In the genomic region with DNA sequence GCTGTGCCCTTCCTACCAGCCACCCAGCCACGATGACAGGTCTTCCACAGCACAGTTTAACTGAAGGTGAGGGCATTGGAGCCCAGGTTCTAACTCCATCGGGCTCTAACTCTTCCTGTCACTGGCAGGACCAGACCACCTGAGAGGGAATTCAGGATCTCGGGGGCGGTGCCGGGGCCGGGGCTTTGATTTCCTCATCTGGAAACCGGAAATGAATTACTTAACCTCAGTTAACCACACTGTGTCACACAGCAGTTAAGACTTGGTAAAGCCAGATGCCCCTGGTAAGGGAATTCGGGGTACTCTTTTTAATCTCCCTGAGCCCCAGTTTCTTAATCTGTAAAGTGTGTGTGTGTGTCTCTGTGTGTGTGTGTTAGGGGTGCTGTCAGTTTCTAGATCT, we compare ENCODE assay signal across 14 mouse cellular contexts.
DNase-seq lines count a peak whose midpoint lies in the region; ATAC-seq and TF ChIP-seq lines count a peak whose summit lies in the region.
"Had no signal": no experiment of that assay in that cellular context is flagged by ENCODE, and none has a peak within 500 bp of the region (broad histone marks: within the 10 kb centered on the region; RNA-seq: fewer than 3 reads in every experiment).

No protein-coding gene starts in this region.

- no peak for TF ChIP-seq POLR2A in kidney, adult 2 months (IDR thresholded peaks at IDR 0.05; ENCODE audit: low read depth, low read length)

- H3K36me3 ChIP-seq in kidney, adult 2 months (ENCODE audit: control insufficient read depth, insufficient read depth, low read length), result no peaks in the 10 kb centered on the region
- H3K36me3 ChIP-seq: neural tube, embryonic 15.5 days had no signal

- TF ChIP-seq CTCF in kidney, adult 2 months (conservative IDR thresholded peaks at IDR 0.05; ENCODE audit: insufficient read depth, insufficient read length, low read depth, low read length), result no peak

- H3K4me1 ChIP-seq in kidney, adult 2 months (ENCODE audit: control insufficient read depth, insufficient read depth, low read length), result peaks cover 5% of the 10 kb centered on the region

- DNase-seq in kidney, postnatal 10 days, result peak; percentile 45
- no peak for DNase-seq in kidney, adult 2 months
- peak; percentile 22 for DNase-seq in thymus, postnatal 0 days (ENCODE audit: low spot score)
- DNase-seq in thymus, postnatal 25 days, result no peak
- DNase-seq in ovary, postnatal 14 days (ENCODE audit: low spot score), result no peak
- DNase-seq: cerebellum, adult 9-10 months; gastrocnemius, postnatal 25 days; heart, postnatal 14 days; right cerebral cortex, postnatal 4 days had no signal

- WGBS in kidney, adult 2 months, result 58% methylated on average over 8 of the region's 8 CpGs

- no peak overlapping the region for H3K27ac ChIP-seq in kidney, adult 2 months (ENCODE audit: insufficient read depth, low read depth, low read length)
- H3K27ac ChIP-seq: neural tube, embryonic 15.5 days had no signal

- no peaks in the 10 kb centered on the region for H3K27me3 ChIP-seq in kidney, adult 2 months (replicated peaks; ENCODE audit: control insufficient read depth, insufficient read depth, low read length)
- H3K27me3 ChIP-seq: forebrain, embryonic 13.5 days; neural tube, embryonic 15.5 days had no signal

- peak; percentile 65 for ATAC-seq in granulocyte monocyte progenitor cell, adult 5-6 weeks (replicated peaks; ENCODE audit: poor library complexity, severe bottlenecking)
- no peak for ATAC-seq in frontal cortex, adult (ENCODE audit: low TSS enrichment)
- ATAC-seq: forebrain, embryonic 13.5 days; intestine, embryonic 16.5 days had no signal

- H3K4me3 ChIP-seq in kidney, adult 2 months (ENCODE audit: insufficient read depth, low read depth, low read length), result no peak overlapping the region
- H3K4me3 ChIP-seq: forebrain, embryonic 13.5 days; neural tube, embryonic 15.5 days had no signal

Comparison
In these comparisons a context has a peak if more than half of its experiments do, and no peak if none do; other contexts are left out.
1. DNase-seq: peak in kidney, postnatal 10 days (single experiment) and thymus, postnatal 0 days (single experiment); none in kidney, adult 2 months (single experiment), thymus, postnatal 25 days (single experiment) and ovary, postnatal 14 days (single experiment).